Mouse (Mus musculus) heart, adult 18-20 months (tissue): ENCODE measurements at regions not wholly inside any gene's neighbourhood (a gene's known extent, or its start where the extent isn't known, plus 50 kb on each side); places are given as distances from the start of the nearest gene placed in this dataset.

Source experiments
- DNase-seq, 2 experiments: peaks; one replicate each; pipeline ENCODE4 v3.0.0; 2021 to 2022; ENCODE audit warnings: mixed read lengths in 1 of 2

GRCm38 (mm10) chr4:106232499-106232970 is 83.5 kb upstream of the Usp24 start:
- peak; percentile 35 to 39 for DNase-seq

GRCm38 (mm10) chr4:106244384-106244819 is 71.6 kb upstream of the Usp24 start:
- DNase-seq: no peak

GRCm38 (mm10) chr4:106244826-106245510 is 71.0 kb upstream of the Usp24 start:
- DNase-seq: no peak

GRCm38 (mm10) chr4:106246695-106247094 is 69.3 kb upstream of the Usp24 start:
- no peak for DNase-seq

- no peak for DNase-seq
These were observed 68.6 kb upstream of the Usp24 start for GRCm38 (mm10) chr4:106247398-106247797.

GRCm38 (mm10) chr4:106248272-106248671 is 67.7 kb upstream of the Usp24 start:
- DNase-seq: no peak

- no peak for DNase-seq
These were observed 66.8 kb upstream of the Usp24 start for GRCm38 (mm10) chr4:106249028-106249782.

- no peak for DNase-seq
These were observed 66.0 kb upstream of the Usp24 start for GRCm38 (mm10) chr4:106250048-106250447.

GRCm38 (mm10) chr4:106251430-106251829 is 64.6 kb upstream of the Usp24 start:
- no peak for DNase-seq

- DNase-seq: no peak
These were observed 63.1 kb upstream of the Usp24 start for GRCm38 (mm10) chr4:106252946-106253345.

- no peak for DNase-seq
These were observed 61.1 kb upstream of the Usp24 start for GRCm38 (mm10) chr4:106254761-106255475.

- peak; percentile 76 for DNase-seq
These were observed 59.9 kb upstream of the Usp24 start for GRCm38 (mm10) chr4:106255959-106256609.

- DNase-seq: peak in 1 of 2 experiments; percentile 14
These were observed 54.6 kb upstream of the Usp24 start for GRCm38 (mm10) chr4:106261404-106261803.

- no peak for DNase-seq
These were observed 54.0 kb upstream of the Usp24 start for GRCm38 (mm10) chr4:106261901-106262560.

- peak; percentile 54 to 63 for DNase-seq
These were observed 53.0 kb upstream of the Usp24 start for GRCm38 (mm10) chr4:106262751-106263725.
